Mouse (Mus musculus) adrenal gland, adult (tissue): ENCODE measurements at regions not wholly inside any gene's neighbourhood (a gene's known extent, or its start where the extent isn't known, plus 50 kb on each side); places are given as distances from the start of the nearest gene placed in this dataset.

Experiments used
- DNase-seq, 2 experiments: peaks; one replicate each; pipeline ENCODE4 v3.0.0; 2022 to 2023; ENCODE audit warnings: low spot score in 1 of 2; ENCODE audit not compliant: inconsistent age in 2 of 2

DNA sequence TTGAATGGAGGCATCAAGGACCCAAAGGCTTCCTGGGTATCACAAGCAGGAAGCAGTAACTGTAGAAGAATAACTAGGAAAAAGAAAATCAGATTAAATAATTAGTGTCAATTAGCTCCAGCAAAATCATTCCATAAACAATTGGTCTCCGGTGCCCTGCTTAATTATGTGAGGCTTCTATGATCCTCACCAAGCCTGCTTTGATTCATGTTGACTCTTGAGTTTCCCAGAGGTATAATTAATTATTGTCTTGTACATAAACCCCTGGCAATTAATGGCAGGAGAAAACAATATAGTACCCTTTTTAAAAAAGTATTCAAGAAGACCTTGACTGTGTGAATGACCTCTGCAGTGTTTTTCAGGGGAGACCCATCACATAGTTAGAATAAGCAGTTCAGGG lies 61.5 kb upstream of the Sp8 start:
- DNase-seq: no peak

- DNase-seq: no peak
These were observed 64.2 kb upstream of the Sp8 start for GRCm38 (mm10) chr12:118781978-118782377.

- no peak for DNase-seq
These were observed 70.6 kb upstream of the Sp8 start for GRCm38 (mm10) chr12:118775463-118776064.

- DNase-seq: no peak
These were observed 73.3 kb upstream of the Sp8 start for GRCm38 (mm10) chr12:118772790-118773189.

- no peak for DNase-seq
These were observed 79.7 kb upstream of the Sp8 start for GRCm38 (mm10) chr12:118766472-118766871.

DNA sequence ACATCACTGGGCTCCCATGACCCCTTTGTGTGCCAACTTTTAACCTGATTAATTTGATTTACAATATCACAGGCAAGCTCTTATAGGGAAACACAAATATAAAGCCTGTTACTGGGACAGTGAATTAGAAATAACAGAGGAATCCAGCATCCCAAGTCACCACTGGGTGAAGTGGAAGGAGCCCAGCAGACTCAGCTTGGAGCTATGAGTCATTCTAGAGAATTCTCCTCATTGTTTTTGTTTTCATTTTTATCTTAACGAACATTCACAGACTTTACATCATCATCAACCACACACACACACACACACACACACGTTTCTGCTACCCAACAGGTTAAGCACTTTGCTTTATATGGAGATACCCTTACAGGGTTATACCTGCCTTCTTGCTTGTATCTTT lies 92.1 kb upstream of the Sp8 start:
- DNase-seq: no peak

- no peak for DNase-seq
These were observed 107.0 kb upstream of the Sp8 start for GRCm38 (mm10) chr12:118739103-118739502.

GRCm38 (mm10) chr12:118725891-118726290 lies 120.2 kb upstream of the Sp8 start:
- DNase-seq: no peak

DNA sequence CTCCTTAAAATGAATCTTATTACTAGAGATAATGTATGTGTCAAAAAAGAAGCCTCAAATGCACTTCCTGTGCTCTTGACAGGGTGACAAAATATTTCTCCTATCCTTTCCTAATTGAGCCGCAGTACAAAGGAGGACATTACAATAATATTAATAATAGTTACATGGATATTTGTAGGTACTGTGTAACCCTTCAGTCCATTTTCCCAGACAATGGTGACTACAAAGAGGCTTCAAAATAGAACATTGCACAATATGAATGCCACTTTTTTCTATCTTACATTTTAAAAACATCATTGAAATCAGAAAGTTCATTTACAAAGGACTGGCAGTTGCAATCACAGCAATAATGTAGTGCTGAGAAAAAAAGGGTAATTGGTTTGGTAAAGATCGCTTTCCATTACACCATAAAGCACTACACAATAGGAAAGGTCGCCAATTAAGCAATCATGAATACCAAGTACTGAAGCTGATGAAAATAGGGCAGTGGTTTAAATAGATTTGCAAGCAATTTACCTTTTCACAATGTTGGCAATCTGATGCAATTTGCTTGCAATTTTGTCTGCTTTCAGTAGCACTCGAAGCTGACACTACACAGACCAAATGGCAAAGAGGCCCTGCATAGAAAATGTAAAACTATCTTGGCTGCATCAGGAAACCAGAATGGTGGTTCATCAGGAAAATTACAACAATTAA lies 126.1 kb upstream of the Sp8 start:
- DNase-seq: no peak

- no peak for DNase-seq
These were observed 129.3 kb upstream of the Sp8 start for GRCm38 (mm10) chr12:118716824-118717223.

GRCm38 (mm10) chr12:118706626-118707025 lies 139.5 kb upstream of the Sp8 start:
- no peak for DNase-seq

GRCm38 (mm10) chr12:118704826-118705225 lies 141.3 kb upstream of the Sp8 start:
- DNase-seq: no peak

GRCm38 (mm10) chr12:118703730-118704129 lies 142.4 kb upstream of the Sp8 start:
- DNase-seq: no peak

GRCm38 (mm10) chr12:118703068-118703662 lies 143.0 kb upstream of the Sp8 start:
- no peak for DNase-seq

GRCm38 (mm10) chr12:118701838-118702237 lies 144.3 kb upstream of the Sp8 start:
- DNase-seq: no peak

GRCm38 (mm10) chr12:118698110-118698509 lies 148.0 kb upstream of the Sp8 start:
- DNase-seq: no peak

DNA sequence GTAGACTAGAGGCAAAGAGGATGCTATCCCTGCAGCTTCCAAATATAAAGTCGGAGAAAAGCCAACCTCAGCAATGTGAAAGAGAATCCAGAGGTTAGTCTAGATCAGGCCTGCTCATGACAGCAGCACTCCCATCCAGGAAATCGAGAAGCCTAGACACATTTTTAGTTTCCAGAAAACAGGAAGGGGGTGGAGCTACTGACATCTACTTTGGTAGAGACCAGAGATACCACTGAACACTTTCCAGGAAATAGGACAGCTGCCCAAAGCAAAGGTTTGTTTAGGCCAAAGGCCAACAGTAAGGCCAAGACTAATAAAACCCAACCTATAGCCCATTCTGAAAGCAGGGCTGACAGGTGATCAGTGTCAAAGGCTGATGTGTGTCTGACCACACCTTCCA lies 151.4 kb upstream of the Sp8 start:
- DNase-seq: no peak

- DNase-seq: no peak
These were observed 163.2 kb upstream of the Sp8 start for GRCm38 (mm10) chr12:118682902-118683301.

DNA sequence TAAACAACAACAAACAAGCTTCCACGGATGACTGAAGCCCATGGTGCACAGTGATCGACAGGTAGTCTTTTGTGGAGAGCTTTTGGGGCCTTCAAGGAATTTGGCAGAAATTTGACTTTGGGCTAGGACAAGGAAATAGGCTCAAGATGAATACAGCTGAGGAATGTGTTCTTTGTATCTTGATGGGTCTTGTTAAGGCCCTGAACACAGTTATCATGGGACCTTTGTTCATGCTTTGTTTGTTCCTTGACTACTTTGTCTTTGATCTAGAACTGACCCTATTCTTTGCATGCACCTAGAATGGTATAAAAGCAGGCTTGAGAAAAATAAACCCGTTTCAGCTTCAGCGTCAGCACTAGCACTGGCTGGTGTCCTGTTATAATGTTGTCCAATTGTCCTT lies 168.1 kb upstream of the Sp8 start:
- DNase-seq: no peak

- no peak for DNase-seq
These were observed 184.6 kb upstream of the Sp8 start for GRCm38 (mm10) chr12:118661575-118661974.

DNA sequence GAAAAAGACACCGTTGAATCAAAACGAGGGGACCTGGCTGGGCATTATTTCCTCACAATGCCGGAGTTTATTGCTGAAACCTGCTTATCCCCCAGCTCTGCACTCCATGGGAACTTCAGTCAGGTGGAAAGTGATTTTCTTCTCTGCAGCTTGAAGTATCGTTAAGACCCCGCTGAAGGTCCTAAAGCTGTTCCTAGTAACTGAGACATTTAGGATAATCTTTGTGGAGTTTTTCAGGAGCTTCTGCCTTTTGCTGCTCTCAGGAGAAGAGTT lies 185.0 kb upstream of the Sp8 start:
- DNase-seq: no peak

DNA sequence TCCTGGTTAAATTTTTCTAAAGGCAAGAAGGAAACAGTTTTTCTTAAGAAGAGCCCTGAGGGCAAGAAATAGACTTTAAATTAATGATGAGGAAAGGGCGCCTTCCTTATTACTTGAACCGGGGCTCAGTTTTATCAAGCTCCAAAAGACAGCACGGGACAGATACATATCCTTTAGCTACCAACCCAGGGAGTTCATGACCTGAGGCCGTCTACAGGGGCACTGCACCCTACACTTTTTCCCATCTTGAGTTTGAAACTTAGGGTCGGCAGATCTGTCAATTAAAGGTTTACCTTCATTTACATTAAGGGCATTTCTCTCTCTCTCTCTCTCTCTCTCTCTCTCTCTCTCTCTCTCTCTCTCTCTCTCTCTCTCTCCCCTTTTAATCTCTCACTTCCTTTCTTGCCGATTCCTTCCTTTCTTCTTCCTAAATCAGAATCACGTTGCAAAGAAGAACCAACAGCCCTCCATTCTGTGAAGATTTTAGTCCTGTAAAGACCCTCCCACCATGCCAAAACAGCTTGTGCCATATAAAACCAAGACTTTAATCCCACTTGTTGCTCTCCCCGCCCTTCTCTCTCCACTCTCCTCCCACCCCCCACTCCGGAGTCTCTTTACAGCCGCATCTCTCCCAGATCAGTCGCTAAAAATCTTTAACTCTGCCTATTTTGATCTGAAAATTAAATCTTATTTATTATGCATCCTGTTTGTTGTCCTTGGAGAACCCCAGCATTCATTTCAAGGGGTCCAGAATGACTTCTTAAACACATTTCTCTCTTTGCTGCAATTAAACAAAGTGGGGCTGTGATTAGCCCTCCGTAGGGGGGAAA lies 185.5 kb upstream of the Sp8 start:
- DNase-seq: no peak
